Mouse (Mus musculus) erythroid progenitor cell, adult 5-6 weeks (primary cell): ENCODE data around the gene Olfr1036. TPM values are rescaled to one million over a fixed set of nuclear protein-coding genes. Genes with fewer than 3 reads are reported as not detected.
"Not testable (repeated sequence)": the region's sequence is repeated elsewhere in the genome, so short reads cannot be mapped to it uniquely, and the experiment has no call there.

Source experiments
- ATAC-seq: replicated peaks from 2 replicates; pipeline ENCODE4 v1.8.0; 2016; ENCODE audit warnings: moderate number of reproducible peaks, mild to moderate bottlenecking, moderate TSS enrichment, inconsistent platforms; ENCODE audit not compliant: poor library complexity, low FRiP score, severe bottlenecking
- total RNA-seq, 2 experiments: library from RNA; stranded (forward) in 1 of 2; stranded (reverse) in 1 of 2; fragments of 150-400 nt in 1 of 2; fragments of 186-747, 209-891 nt in 1 of 2; gene quantifications; 2 replicates each; pipeline versions ENCODE4 v1.2.3 to v1.2.4; 2015 to 2017; ENCODE audit warnings: low replicate concordance in 2 of 2

Olfr1036 gene
- not detected in 2 replicates for total RNA-seq (2015; ENCODE audit: low replicate concordance)
- not detected in 2 replicates for total RNA-seq (2017; ENCODE audit: low replicate concordance)

GRCm38 (mm10) chr2:86073692-86074091 lies at the start of gene Olfr1036:
Olfr1036 (plus strand) TSS chr2:86073992.
- not testable (repeated sequence) for ATAC-seq

- ATAC-seq, result no peak
These were observed 28.2 kb upstream of the Olfr1036 start, which contains the start of gene Olfr1034 for GRCm38 (mm10) chr2:86045561-86045960. Olfr1034 (plus strand) TSS chr2:86045861.

GRCm38 (mm10) chr2:86050777-86051176 lies 23.0 kb upstream of the Olfr1036 start:
- not testable (repeated sequence) for ATAC-seq

GRCm38 (mm10) chr2:86063766-86064165 lies 10.0 kb upstream of the Olfr1036 start:
- ATAC-seq, result not testable (repeated sequence)

- ATAC-seq, result no peak
These were observed 3.6 kb upstream of the Olfr1036 start for GRCm38 (mm10) chr2:86070189-86070588.

GRCm38 (mm10) chr2:86080478-86080877 lies 6.7 kb downstream of the Olfr1036 start:
- ATAC-seq, result not testable (repeated sequence)

GRCm38 (mm10) chr2:86087285-86087684 lies 13.5 kb downstream of the Olfr1036 start, which contains the start of gene Olfr1037:
Olfr1037 (minus strand) TSS chr2:86087385.
- no peak for ATAC-seq

Other genes with a start within 250 kb of the Olfr1036 start
- not detected in 2 replicates for gene Olfr1019, start 228.5 kb upstream of the Olfr1036 start, total RNA-seq (2015; ENCODE audit: low replicate concordance)
- gene Olfr1019, start 228.5 kb upstream of the Olfr1036 start, total RNA-seq (2017; ENCODE audit: low replicate concordance), result not detected in 2 replicates
- gene Olfr1020, start 227.0 kb upstream of the Olfr1036 start, total RNA-seq (2015; ENCODE audit: low replicate concordance), result not detected in 2 replicates
- gene Olfr1020, start 227.0 kb upstream of the Olfr1036 start, total RNA-seq (2017; ENCODE audit: low replicate concordance), result not detected in 2 replicates
- not detected in 2 replicates for gene Olfr1022, start 205.4 kb upstream of the Olfr1036 start, total RNA-seq (2015; ENCODE audit: low replicate concordance)
- gene Olfr1022, start 205.4 kb upstream of the Olfr1036 start, total RNA-seq (2017; ENCODE audit: low replicate concordance), result not detected in 2 replicates
- gene Olfr1023, start 188.4 kb upstream of the Olfr1036 start, total RNA-seq (2015; ENCODE audit: low replicate concordance), result not detected in 2 replicates
- not detected in 2 replicates for gene Olfr1023, start 188.4 kb upstream of the Olfr1036 start, total RNA-seq (2017; ENCODE audit: low replicate concordance)
- not detected in 2 replicates for gene Olfr1024, start 168.9 kb upstream of the Olfr1036 start, total RNA-seq (2015; ENCODE audit: low replicate concordance)
- gene Olfr1024, start 168.9 kb upstream of the Olfr1036 start, total RNA-seq (2017; ENCODE audit: low replicate concordance), result not detected in 2 replicates
- gene Olfr1025-ps1, start 158.8 kb upstream of the Olfr1036 start, total RNA-seq (2015; ENCODE audit: low replicate concordance), result not detected in 2 replicates
- gene Olfr1025-ps1, start 158.8 kb upstream of the Olfr1036 start, total RNA-seq (2017; ENCODE audit: low replicate concordance), result not detected in 2 replicates
- not detected in 2 replicates for gene Olfr1026, start 152.4 kb upstream of the Olfr1036 start, total RNA-seq (2015; ENCODE audit: low replicate concordance)
- not detected in 2 replicates for gene Olfr1026, start 152.4 kb upstream of the Olfr1036 start, total RNA-seq (2017; ENCODE audit: low replicate concordance)
- gene Olfr1028, start 123.6 kb upstream of the Olfr1036 start, total RNA-seq (2015; ENCODE audit: low replicate concordance), result not detected in 2 replicates
- gene Olfr1028, start 123.6 kb upstream of the Olfr1036 start, total RNA-seq (2017; ENCODE audit: low replicate concordance), result not detected in 2 replicates
- gene Olfr1029, start 100.1 kb upstream of the Olfr1036 start, total RNA-seq (2015; ENCODE audit: low replicate concordance), result not detected in 2 replicates
- gene Olfr1029, start 100.1 kb upstream of the Olfr1036 start, total RNA-seq (2017; ENCODE audit: low replicate concordance), result not detected in 2 replicates
- gene Olfr1030, start 94.7 kb upstream of the Olfr1036 start, total RNA-seq (2015; ENCODE audit: low replicate concordance), result not detected in 2 replicates
- gene Olfr1030, start 94.7 kb upstream of the Olfr1036 start, total RNA-seq (2017; ENCODE audit: low replicate concordance), result not detected in 2 replicates
- gene Olfr1031, start 83.7 kb upstream of the Olfr1036 start, total RNA-seq (2015; ENCODE audit: low replicate concordance), result not detected in 2 replicates
- gene Olfr1031, start 83.7 kb upstream of the Olfr1036 start, total RNA-seq (2017; ENCODE audit: low replicate concordance), result not detected in 2 replicates
- gene Olfr1032, start 68.5 kb upstream of the Olfr1036 start, total RNA-seq (2015; ENCODE audit: low replicate concordance), result not detected in 2 replicates
- gene Olfr1032, start 68.5 kb upstream of the Olfr1036 start, total RNA-seq (2017; ENCODE audit: low replicate concordance), result not detected in 2 replicates
- not detected in 2 replicates for gene Olfr1033, start 53.4 kb upstream of the Olfr1036 start, total RNA-seq (2015; ENCODE audit: low replicate concordance)
- gene Olfr1033, start 53.4 kb upstream of the Olfr1036 start, total RNA-seq (2017; ENCODE audit: low replicate concordance), result not detected in 2 replicates
- gene Olfr1034, start 28.1 kb upstream of the Olfr1036 start, total RNA-seq (2015; ENCODE audit: low replicate concordance), result not detected in 2 replicates
- gene Olfr1034, start 28.1 kb upstream of the Olfr1036 start, total RNA-seq (2017; ENCODE audit: low replicate concordance), result not detected in 2 replicates
- gene Olfr1037, start 13.4 kb downstream of the Olfr1036 start, total RNA-seq (2015; ENCODE audit: low replicate concordance), result not detected in 2 replicates
- not detected in 2 replicates for gene Olfr1037, start 13.4 kb downstream of the Olfr1036 start, total RNA-seq (2017; ENCODE audit: low replicate concordance)
- gene Olfr1039, start 61.9 kb downstream of the Olfr1036 start, total RNA-seq (2015; ENCODE audit: low replicate concordance), result not detected in 2 replicates
- gene Olfr1039, start 61.9 kb downstream of the Olfr1036 start, total RNA-seq (2017; ENCODE audit: low replicate concordance), result not detected in 2 replicates
- not detected in 2 replicates for gene Olfr1040, start 72.7 kb downstream of the Olfr1036 start, total RNA-seq (2015; ENCODE audit: low replicate concordance)
- gene Olfr1040, start 72.7 kb downstream of the Olfr1036 start, total RNA-seq (2017; ENCODE audit: low replicate concordance), result not detected in 2 replicates
- gene Olfr1042, start 87.8 kb downstream of the Olfr1036 start, total RNA-seq (2015; ENCODE audit: low replicate concordance), result not detected in 2 replicates
- gene Olfr1042, start 87.8 kb downstream of the Olfr1036 start, total RNA-seq (2017; ENCODE audit: low replicate concordance), result not detected in 2 replicates
- gene Olfr1043, start 93.5 kb downstream of the Olfr1036 start, total RNA-seq (2015; ENCODE audit: low replicate concordance), result not detected in 2 replicates
- gene Olfr1043, start 93.5 kb downstream of the Olfr1036 start, total RNA-seq (2017; ENCODE audit: low replicate concordance), result not detected in 2 replicates
- gene Olfr1044, start 103.8 kb downstream of the Olfr1036 start, total RNA-seq (2015; ENCODE audit: low replicate concordance), result not detected in 2 replicates
- gene Olfr1044, start 103.8 kb downstream of the Olfr1036 start, total RNA-seq (2017; ENCODE audit: low replicate concordance), result not detected in 2 replicates
- gene Olfr52, start 111.7 kb downstream of the Olfr1036 start, total RNA-seq (2015; ENCODE audit: low replicate concordance), result not detected in 2 replicates
- not detected in 2 replicates for gene Olfr52, start 111.7 kb downstream of the Olfr1036 start, total RNA-seq (2017; ENCODE audit: low replicate concordance)
- not detected in 2 replicates for gene Olfr1045, start 129.0 kb downstream of the Olfr1036 start, total RNA-seq (2015; ENCODE audit: low replicate concordance)
- not detected in 2 replicates for gene Olfr1045, start 129.0 kb downstream of the Olfr1036 start, total RNA-seq (2017; ENCODE audit: low replicate concordance)
- gene Olfr1046, start 145.3 kb downstream of the Olfr1036 start, total RNA-seq (2015; ENCODE audit: low replicate concordance), result not detected in 2 replicates
- not detected in 2 replicates for gene Olfr1046, start 145.3 kb downstream of the Olfr1036 start, total RNA-seq (2017; ENCODE audit: low replicate concordance)
- gene Olfr1047, start 157.4 kb downstream of the Olfr1036 start, total RNA-seq (2015; ENCODE audit: low replicate concordance), result not detected in 2 replicates
- gene Olfr1047, start 157.4 kb downstream of the Olfr1036 start, total RNA-seq (2017; ENCODE audit: low replicate concordance), result not detected in 2 replicates
- gene Olfr1048, start 166.3 kb downstream of the Olfr1036 start, total RNA-seq (2015; ENCODE audit: low replicate concordance), result not detected in 2 replicates
- not detected in 2 replicates for gene Olfr1048, start 166.3 kb downstream of the Olfr1036 start, total RNA-seq (2017; ENCODE audit: low replicate concordance)
- not detected in 2 replicates for gene Olfr1049, start 184.3 kb downstream of the Olfr1036 start, total RNA-seq (2015; ENCODE audit: low replicate concordance)
- not detected in 2 replicates for gene Olfr1049, start 184.3 kb downstream of the Olfr1036 start, total RNA-seq (2017; ENCODE audit: low replicate concordance)
- not detected in 2 replicates for gene Olfr1051, start 205.1 kb downstream of the Olfr1036 start, total RNA-seq (2015; ENCODE audit: low replicate concordance)
- not detected in 2 replicates for gene Olfr1051, start 205.1 kb downstream of the Olfr1036 start, total RNA-seq (2017; ENCODE audit: low replicate concordance)
- gene Olfr1052, start 218.5 kb downstream of the Olfr1036 start, total RNA-seq (2015; ENCODE audit: low replicate concordance), result not detected in 2 replicates
- gene Olfr1052, start 218.5 kb downstream of the Olfr1036 start, total RNA-seq (2017; ENCODE audit: low replicate concordance), result not detected in 2 replicates
- gene Olfr1053, start 241.3 kb downstream of the Olfr1036 start, total RNA-seq (2015; ENCODE audit: low replicate concordance), result not detected in 2 replicates
- gene Olfr1053, start 241.3 kb downstream of the Olfr1036 start, total RNA-seq (2017; ENCODE audit: low replicate concordance), result not detected in 2 replicates